Mouse (Mus musculus): ENCODE measurements around the gene Osbpl3.

DNA sequence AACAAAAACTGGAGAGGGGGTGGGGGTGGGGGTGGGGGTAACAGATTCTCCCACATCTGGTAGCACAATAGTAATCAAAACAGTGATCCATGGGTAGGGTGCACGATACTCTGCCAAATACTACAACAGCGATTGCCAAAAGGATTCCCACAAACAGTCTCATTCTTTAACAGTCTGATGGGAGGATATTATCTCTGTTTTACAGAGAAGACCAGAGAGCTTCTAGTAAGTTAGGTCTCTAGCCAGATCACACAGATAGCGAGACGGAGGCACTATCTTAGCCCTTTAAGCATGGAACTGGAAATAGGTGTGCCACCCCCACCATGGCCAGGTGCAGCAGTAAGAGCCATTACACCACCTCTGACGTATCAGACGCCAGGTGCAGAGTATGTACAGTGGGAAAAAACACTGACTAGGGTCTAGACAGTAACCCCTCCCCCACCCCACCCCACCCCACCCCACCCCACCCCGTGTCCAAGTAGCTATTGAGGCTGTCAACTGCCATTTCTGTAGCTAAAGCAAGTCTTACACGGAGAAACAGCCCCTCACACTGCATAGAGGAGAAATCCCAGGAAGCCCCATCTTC is 84.4 kb downstream of the Osbpl3 start:
- TF ChIP-seq CTCF (IDR thresholded peaks at IDR 0.05; ENCODE audit: low read depth): no peak
- no peak for TF ChIP-seq EP300 (optimal IDR thresholded peaks at IDR 0.05)

All from stomach, postnatal 0 days (tissue).